Mouse (Mus musculus): ENCODE measurements around the gene Rhox11. TPM values are rescaled to one million over a fixed set of nuclear protein-coding genes. Genes with fewer than 3 reads are reported as not detected.
"Not testable (repeated sequence)": the region's sequence is repeated elsewhere in the genome, so short reads cannot be mapped to it uniquely, and the experiment has no call there.

The Rhox11 gene
- polyA plus RNA-seq (2014; fragmentation: Nextera tagmentation; extraction: Ambion mirVana) = not detected in 2 replicates

GRCm38 (mm10) chrX:38085041-38085440 is at the start of gene Rhox11:
TSS of gene Rhox11 (minus strand) at chrX:38085141.
- no peak for ATAC-seq (ENCODE audit: low FRiP score)
- no peak within 1 kb of the TSS for H3K27ac ChIP-seq (ENCODE audit: low read depth, low read length)
- no peak within 1 kb of the TSS for H3K4me2 ChIP-seq
- H3K27me3 ChIP-seq (ENCODE audit: control insufficient read depth, insufficient read depth, low read length) = no peaks in the 10 kb centered on the region
- no peak within 1 kb of the TSS for H3K4me3 ChIP-seq (ENCODE audit: low read depth, low read length)
- WGBS = 84% methylated on average over 9 of the region's 9 CpGs
- no peaks in the 10 kb centered on the region for H3K4me1 ChIP-seq (ENCODE audit: control insufficient read depth, insufficient read depth, low read length)
- no peak for DNase-seq (ENCODE audit: low spot score, missing footprints)
- no peaks in the 10 kb centered on the region for H3K36me3 ChIP-seq (ENCODE audit: control insufficient read depth, insufficient read depth, low read length)
- H3K9ac ChIP-seq (ENCODE audit: low read length) = no peak within 1 kb of the TSS
- H3K9me3 ChIP-seq (ENCODE audit: control insufficient read depth, low read length) = no peaks in the 10 kb centered on the region

- no peaks in the 10 kb centered on the region for H3K27me3 ChIP-seq (ENCODE audit: control insufficient read depth, insufficient read depth, low read length)
- no peak overlapping the region for H3K27ac ChIP-seq (ENCODE audit: low read depth, low read length)
- 0 out of 2 replicates have a peak, but pooled peaks cover 3% of the 10 kb centered on the region for H3K9me3 ChIP-seq (ENCODE audit: control insufficient read depth, low read length)
- H3K9ac ChIP-seq (ENCODE audit: low read length) = no peak overlapping the region
- H3K4me2 ChIP-seq = no peak overlapping the region
- WGBS = 86% methylated on average over 30 of the region's 34 CpGs
- no peaks in the 10 kb centered on the region for H3K36me3 ChIP-seq (ENCODE audit: control insufficient read depth, insufficient read depth, low read length)
- DNase-seq (ENCODE audit: low spot score, missing footprints) (no peak), ATAC-seq (ENCODE audit: low FRiP score) (no peak)
- no peaks in the 10 kb centered on the region for H3K4me1 ChIP-seq (ENCODE audit: control insufficient read depth, insufficient read depth, low read length)
- no peak overlapping the region for H3K4me3 ChIP-seq (ENCODE audit: low read depth, low read length)
Measured at GRCm38 (mm10) chrX:38121478-38121877, 36.5 kb upstream of the Rhox11 start.

- no peak within 1 kb of the TSS for H3K27ac ChIP-seq (ENCODE audit: low read depth, low read length)
- DNase-seq (ENCODE audit: low spot score, missing footprints) (no peak), ATAC-seq (ENCODE audit: low FRiP score) (no peak)
- H3K27me3 ChIP-seq (ENCODE audit: control insufficient read depth, insufficient read depth, low read length) = no peaks in the 10 kb centered on the region
- 0 out of 2 replicates have a peak, but pooled peaks cover 3% of the 10 kb centered on the region for H3K9me3 ChIP-seq (ENCODE audit: control insufficient read depth, low read length)
- H3K9ac ChIP-seq (ENCODE audit: low read length) = no peak within 1 kb of the TSS
- no peak within 1 kb of the TSS for H3K4me3 ChIP-seq (ENCODE audit: low read depth, low read length)
- H3K4me1 ChIP-seq (ENCODE audit: control insufficient read depth, insufficient read depth, low read length) = no peaks in the 10 kb centered on the region
- 93% methylated on average over 20 of the region's 20 CpGs for WGBS
- H3K4me2 ChIP-seq = no peak within 1 kb of the TSS
- no peaks in the 10 kb centered on the region for H3K36me3 ChIP-seq (ENCODE audit: control insufficient read depth, insufficient read depth, low read length)
Measured at GRCm38 (mm10) chrX:38120982-38121381, 36.0 kb upstream of the Rhox11 start, which contains the start of gene Rhox13. TSS of gene Rhox13 (plus strand) at chrX:38121219.

- H3K27me3 ChIP-seq (ENCODE audit: control insufficient read depth, insufficient read depth, low read length) = no peaks in the 10 kb centered on the region
- no peaks in the 10 kb centered on the region for H3K9me3 ChIP-seq (ENCODE audit: control insufficient read depth, low read length)
- 85% methylated on average over 4 of the region's 4 CpGs for WGBS
Measured at GRCm38 (mm10) chrX:38110807-38111206, 25.9 kb upstream of the Rhox11 start, which contains the start of gene Rhox12. TSS of gene Rhox12 (minus strand) at chrX:38110907.

GRCm38 (mm10) chrX:38084226-38084625 is 715 bp downstream of the Rhox11 start:
- H3K27me3 ChIP-seq (ENCODE audit: control insufficient read depth, insufficient read depth, low read length) = no peaks in the 10 kb centered on the region
- H3K36me3 ChIP-seq (ENCODE audit: control insufficient read depth, insufficient read depth, low read length) = no peaks in the 10 kb centered on the region
- no peak overlapping the region for H3K4me2 ChIP-seq
- DNase-seq (ENCODE audit: low spot score, missing footprints) = peak; percentile 89
- H3K9ac ChIP-seq (ENCODE audit: low read length) = no peak overlapping the region
- no peak overlapping the region for H3K27ac ChIP-seq (ENCODE audit: low read depth, low read length)
- H3K9me3 ChIP-seq (ENCODE audit: control insufficient read depth, low read length) = no peaks in the 10 kb centered on the region
- 17% methylated on average over 12 of the region's 12 CpGs for WGBS
- no peak overlapping the region for H3K4me3 ChIP-seq (ENCODE audit: low read depth, low read length)
- no peaks in the 10 kb centered on the region for H3K4me1 ChIP-seq (ENCODE audit: control insufficient read depth, insufficient read depth, low read length)
- no peak for ATAC-seq (ENCODE audit: low FRiP score)

More at GRCm38 (mm10) chrX:38110807-38111206, 25.9 kb upstream of the Rhox11 start, which contains the start of gene Rhox12:
- DNase-seq (ENCODE audit: low spot score, missing footprints) (no peak), ATAC-seq (ENCODE audit: low FRiP score) (no peak)
- Histone ChIP-seq H3K4me1 (ENCODE audit: control insufficient read depth, insufficient read depth, low read length) (no peaks in the 10 kb centered on the region), H3K4me3 (ENCODE audit: low read depth, low read length) (no peak within 1 kb of the TSS), H3K9ac (ENCODE audit: low read length) (no peak within 1 kb of the TSS), H3K4me2 (no peak within 1 kb of the TSS), H3K36me3 (ENCODE audit: control insufficient read depth, insufficient read depth, low read length) (no peaks in the 10 kb centered on the region), H3K27ac (ENCODE audit: low read depth, low read length) (no peak within 1 kb of the TSS)

- ATAC-seq (ENCODE audit: low FRiP score) (no peak), DNase-seq (ENCODE audit: low spot score, missing footprints) (no peak)
- Histone ChIP-seq H3K27ac (ENCODE audit: low read depth, low read length) (no peak within 1 kb of the TSS), H3K4me2 (no peak within 1 kb of the TSS), H3K4me1 (ENCODE audit: control insufficient read depth, insufficient read depth, low read length) (no peaks in the 10 kb centered on the region), H3K9ac (ENCODE audit: low read length) (no peak within 1 kb of the TSS), H3K4me3 (ENCODE audit: low read depth, low read length) (no peak within 1 kb of the TSS), H3K36me3 (ENCODE audit: control insufficient read depth, insufficient read depth, low read length) (no peaks in the 10 kb centered on the region), H3K27me3 (ENCODE audit: control insufficient read depth, insufficient read depth, low read length) (no peaks in the 10 kb centered on the region), H3K9me3 (ENCODE audit: control insufficient read depth, low read length) (no peaks in the 10 kb centered on the region)
- 90% methylated on average over 11 of the region's 11 CpGs for WGBS
Measured at GRCm38 (mm10) chrX:38066175-38066574, 18.8 kb downstream of the Rhox11 start, which contains the start of gene Rhox10. TSS of gene Rhox10 (plus strand) at chrX:38066475.

GRCm38 (mm10) chrX:38061544-38061943 is 23.4 kb downstream of the Rhox11 start:
- H3K4me1 ChIP-seq (ENCODE audit: control insufficient read depth, insufficient read depth, low read length) = no peaks in the 10 kb centered on the region
- H3K9ac ChIP-seq (ENCODE audit: low read length) = no peak overlapping the region
- no peak overlapping the region for H3K27ac ChIP-seq (ENCODE audit: low read depth, low read length)
- no peak overlapping the region for H3K4me3 ChIP-seq (ENCODE audit: low read depth, low read length)
- H3K36me3 ChIP-seq (ENCODE audit: control insufficient read depth, insufficient read depth, low read length) = no peaks in the 10 kb centered on the region
- 3% methylated on average over 1 of the region's 1 CpGs for WGBS
- no peak overlapping the region for H3K4me2 ChIP-seq
- ATAC-seq (ENCODE audit: low FRiP score) = no peak
- no peak for DNase-seq (ENCODE audit: low spot score, missing footprints)
- H3K9me3 ChIP-seq (ENCODE audit: control insufficient read depth, low read length) = no peaks in the 10 kb centered on the region
- H3K27me3 ChIP-seq (ENCODE audit: control insufficient read depth, insufficient read depth, low read length) = no peaks in the 10 kb centered on the region

- not testable (repeated sequence) for H3K4me1 ChIP-seq (ENCODE audit: control insufficient read depth, insufficient read depth, low read length); ATAC-seq (ENCODE audit: low FRiP score); H3K27ac ChIP-seq (ENCODE audit: low read depth, low read length); H3K9ac ChIP-seq (ENCODE audit: low read length); H3K27me3 ChIP-seq (ENCODE audit: control insufficient read depth, insufficient read depth, low read length); H3K4me2 ChIP-seq; H3K9me3 ChIP-seq (ENCODE audit: control insufficient read depth, low read length); DNase-seq (ENCODE audit: low spot score, missing footprints); H3K36me3 ChIP-seq (ENCODE audit: control insufficient read depth, insufficient read depth, low read length); H3K4me3 ChIP-seq (ENCODE audit: low read depth, low read length)
Measured at GRCm38 (mm10) chrX:38043014-38043413, 41.9 kb downstream of the Rhox11 start, which contains the start of gene Btg1-ps2. TSS of gene Btg1-ps2 (minus strand) at chrX:38043114.

GRCm38 (mm10) chrX:38039666-38040065 is 45.3 kb downstream of the Rhox11 start:
- Histone ChIP-seq H3K4me1 (ENCODE audit: control insufficient read depth, insufficient read depth, low read length) (no peaks in the 10 kb centered on the region), H3K27ac (ENCODE audit: low read depth, low read length) (no peak overlapping the region), H3K27me3 (ENCODE audit: control insufficient read depth, insufficient read depth, low read length) (no peaks in the 10 kb centered on the region), H3K36me3 (ENCODE audit: control insufficient read depth, insufficient read depth, low read length) (no peaks in the 10 kb centered on the region), H3K9me3 (ENCODE audit: control insufficient read depth, low read length) (no peaks in the 10 kb centered on the region), H3K4me2 (no peak overlapping the region), H3K4me3 (ENCODE audit: low read depth, low read length) (no peak overlapping the region), H3K9ac (ENCODE audit: low read length) (no peak overlapping the region)
- DNase-seq (ENCODE audit: low spot score, missing footprints) (no peak), ATAC-seq (ENCODE audit: low FRiP score) (no peak)
- 93% methylated on average over 5 of the region's 5 CpGs for WGBS
